Mouse (Mus musculus) adrenal gland, adult 8-10 months (tissue): ENCODE measurements around the gene Krt87. TPM values are rescaled to one million over a fixed set of nuclear protein-coding genes. Genes with fewer than 3 reads are reported as not detected.

Experiments
- DNase-seq: peaks from one replicate; pipeline ENCODE4 v3.0.0; 2022
- total RNA-seq, 4 experiments: library from RNA; stranded (reverse); gene quantifications; 2 replicates each; pipeline ENCODE4 v1.2.4; 2022

Gene Krt87
- under 1 TPM in 1 of 4 experiments, not detected in 3; 0.17 TPM for total RNA-seq

DNA sequence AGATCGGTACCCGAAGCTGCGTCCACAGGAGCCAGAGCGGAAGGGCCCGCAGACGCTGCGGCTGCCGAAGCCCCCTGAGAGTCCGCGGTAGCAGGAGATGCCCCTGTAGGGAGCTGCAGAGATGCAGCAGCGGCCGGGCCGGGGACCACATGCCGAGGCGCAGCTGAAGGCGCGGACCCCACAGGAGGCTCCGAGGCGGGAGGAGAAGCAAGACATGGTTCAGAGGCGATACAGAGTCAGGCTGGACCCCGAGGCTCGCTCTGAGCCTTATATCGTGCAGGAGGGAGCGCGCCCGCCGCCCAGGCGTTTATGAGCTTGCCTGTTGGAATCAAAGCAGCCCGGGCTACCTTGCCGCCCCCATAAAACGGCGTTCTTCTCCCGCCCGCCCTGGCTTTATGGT lies at the start of gene Krt87:
Gene Krt87 (minus strand): TSS at position 250 of the 400 bp plus-strand sequence.
- no peak for DNase-seq

DNA sequence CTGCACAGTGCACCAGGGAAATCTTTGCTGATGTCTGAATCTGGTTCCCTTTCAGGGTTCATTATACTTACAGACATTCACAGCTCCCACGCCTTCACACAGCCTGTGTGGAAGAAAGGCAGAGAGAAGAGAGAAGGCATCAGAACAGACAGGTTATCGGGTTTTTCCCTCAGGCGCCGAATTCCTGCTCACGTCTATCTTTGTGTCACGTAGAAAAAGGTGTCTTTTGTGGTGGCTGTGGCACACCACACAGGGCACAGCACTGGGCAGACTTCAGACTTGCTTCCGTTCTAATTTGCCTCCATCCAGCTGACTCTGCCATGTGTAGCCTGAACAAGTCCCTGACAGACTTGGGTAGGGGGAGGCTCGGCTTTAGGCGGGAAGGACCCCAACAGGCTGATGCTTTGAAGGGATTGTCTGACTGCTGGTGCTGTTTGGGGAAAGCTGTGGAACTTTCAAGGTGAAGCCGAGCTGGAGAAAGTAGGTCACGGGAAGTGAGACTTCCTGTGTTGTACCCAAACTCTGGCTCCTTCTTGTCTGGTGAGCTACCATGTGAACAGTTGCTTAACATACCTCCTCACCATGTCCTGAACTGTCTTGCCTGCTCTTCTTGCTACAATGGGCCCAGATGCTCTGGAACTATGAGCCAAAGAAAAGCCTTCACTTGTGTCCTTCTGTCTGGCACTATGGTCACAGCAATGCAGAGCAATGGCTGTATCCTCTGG lies 47.5 kb upstream of the Krt87 start:
- DNase-seq, result no peak

DNA sequence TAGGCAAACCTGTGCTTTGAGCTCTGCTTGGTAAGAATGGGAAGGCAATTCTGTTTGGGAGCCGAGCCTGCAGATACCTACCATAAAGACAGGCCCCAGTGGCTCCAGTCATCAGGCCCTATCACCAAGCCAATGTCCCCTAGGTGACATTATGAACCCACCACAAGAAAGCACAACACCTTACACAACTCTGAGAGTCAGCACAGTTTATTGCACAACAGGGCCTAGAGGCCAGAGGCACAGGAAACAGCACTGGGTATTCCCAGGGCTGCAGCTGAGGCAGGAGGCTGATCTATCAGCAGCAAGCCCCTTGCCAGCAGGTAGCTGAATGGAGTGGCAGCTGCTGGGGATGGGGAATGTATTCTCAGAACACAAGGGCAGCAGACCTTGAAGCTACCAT lies 46.3 kb upstream of the Krt87 start:
- DNase-seq, result no peak

DNA sequence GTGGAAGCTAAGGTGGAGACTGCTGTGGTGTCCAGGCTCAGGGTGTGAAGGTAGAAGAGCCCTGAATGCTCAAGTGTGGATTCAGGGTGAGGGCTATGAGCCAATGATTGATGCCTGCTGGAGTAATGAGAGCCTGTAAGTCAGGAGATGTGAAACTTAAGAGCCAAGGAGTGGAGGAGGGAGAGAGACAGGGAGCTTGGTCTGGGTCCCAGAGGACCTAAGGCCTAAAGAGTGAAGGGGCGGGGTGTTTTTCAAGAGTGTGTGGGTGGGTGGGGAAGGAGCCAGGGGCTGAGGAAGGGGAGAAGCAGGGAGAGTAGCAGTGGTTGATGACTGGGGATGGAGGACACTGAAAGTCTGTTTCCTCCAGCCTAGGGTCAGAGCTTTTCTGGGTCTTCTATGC lies 45.0 kb upstream of the Krt87 start:
- DNase-seq, result no peak

DNA sequence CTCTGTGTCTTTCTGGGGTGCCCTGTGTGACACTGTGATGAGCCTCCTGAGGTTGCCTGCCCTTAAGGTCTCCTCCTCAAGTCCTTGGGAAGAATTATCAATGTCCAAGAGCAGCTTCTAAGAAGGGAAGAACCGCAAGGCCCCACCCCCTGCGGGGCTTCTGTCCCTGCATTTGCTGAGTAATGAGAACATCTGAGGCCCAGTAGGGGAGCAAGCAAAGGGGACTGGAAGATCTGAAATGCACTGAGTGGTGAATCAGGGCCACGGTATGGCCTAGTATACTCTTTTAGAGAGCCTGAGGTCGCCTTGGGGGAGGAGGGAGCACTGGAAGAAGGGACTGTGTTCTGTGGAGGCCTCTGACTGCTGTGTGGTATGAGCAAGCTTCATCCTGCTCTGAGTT lies 43.5 kb upstream of the Krt87 start:
- no peak for DNase-seq

DNA sequence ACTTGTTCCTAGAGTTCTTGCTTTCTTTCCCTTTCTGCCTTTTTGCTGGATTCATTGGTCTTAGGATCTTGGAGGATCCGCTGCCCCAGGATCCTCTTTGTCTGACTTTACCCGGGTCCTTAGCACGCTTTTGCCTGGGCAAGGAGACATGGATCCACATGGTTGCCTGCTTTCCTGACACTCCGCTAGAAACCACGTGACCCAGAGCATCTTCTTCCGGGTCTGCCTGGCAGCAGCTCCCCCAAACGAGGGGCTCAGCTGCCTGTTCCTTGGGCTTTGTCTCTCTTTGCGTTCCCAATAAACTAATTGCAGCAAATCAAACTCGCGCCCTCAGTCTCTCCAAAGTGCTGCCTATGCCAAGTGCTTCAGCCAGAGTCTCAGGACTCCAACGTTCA lies 41.1 kb upstream of the Krt87 start:
- DNase-seq, result no peak

DNA sequence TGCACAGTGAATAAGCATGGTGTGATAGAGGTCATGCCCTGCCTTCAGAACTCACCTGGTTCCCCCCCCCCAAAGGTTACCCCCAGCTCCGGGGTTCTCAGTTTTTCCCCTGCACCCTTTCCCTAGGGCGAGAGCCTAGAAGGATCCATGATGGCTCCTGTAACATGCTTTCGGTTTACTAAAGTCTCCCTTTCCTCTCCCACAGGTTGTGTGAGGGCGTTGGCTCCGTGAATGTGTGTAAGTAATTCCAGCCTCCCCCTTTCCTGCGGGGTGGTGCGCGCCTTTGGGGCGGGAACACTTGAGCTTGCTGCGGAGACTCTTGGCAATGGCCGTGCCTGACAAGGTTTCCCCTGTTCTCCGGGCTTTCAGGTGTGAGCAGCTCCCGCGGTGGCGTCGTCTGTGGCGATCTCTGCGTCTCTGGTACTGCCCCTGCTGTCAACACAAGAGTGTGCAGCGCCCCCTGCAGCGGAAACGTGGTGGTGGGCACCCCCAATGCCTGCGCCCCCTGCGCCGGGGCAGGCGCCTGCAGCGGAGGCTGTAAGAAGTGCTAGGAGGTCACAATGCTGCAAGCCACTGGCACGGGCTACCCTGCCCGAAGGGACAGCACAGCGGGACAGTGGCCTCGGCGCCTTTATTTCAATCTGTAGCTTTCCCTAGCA lies 40.5 kb upstream of the Krt87 start:
- no peak for DNase-seq

DNA sequence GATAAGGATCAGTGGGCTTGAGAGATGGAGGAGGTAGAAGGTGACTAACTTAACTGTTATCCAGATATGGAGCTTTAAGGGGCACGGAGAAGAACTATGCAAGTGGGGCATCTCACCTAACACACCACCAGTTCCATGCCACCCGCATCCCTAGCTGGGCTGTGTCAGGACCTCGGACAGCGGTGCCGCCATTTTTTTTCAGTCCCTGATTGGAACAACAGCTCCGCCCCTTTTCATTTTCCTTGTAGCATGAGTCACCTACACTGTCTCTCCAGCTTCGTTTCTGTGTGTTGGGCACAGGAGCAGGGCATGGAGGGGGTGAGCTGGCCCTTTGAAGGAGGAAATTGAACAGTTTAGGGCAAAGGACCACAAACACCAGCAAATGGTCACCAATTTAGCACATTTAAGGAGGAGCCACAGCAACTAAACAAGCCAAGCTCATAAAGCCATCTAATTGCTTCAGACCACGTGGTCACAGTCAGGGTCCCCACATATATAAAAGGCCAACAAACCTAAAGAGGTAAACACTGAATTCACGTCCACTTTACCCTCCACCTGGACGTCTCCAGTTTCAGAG lies 34.4 kb upstream of the Krt87 start, which contains the start of gene Krt86:
Gene Krt86 (plus strand): TSS at position 527 of the 577 bp plus-strand sequence.
- peak; percentile 33 for DNase-seq

DNA sequence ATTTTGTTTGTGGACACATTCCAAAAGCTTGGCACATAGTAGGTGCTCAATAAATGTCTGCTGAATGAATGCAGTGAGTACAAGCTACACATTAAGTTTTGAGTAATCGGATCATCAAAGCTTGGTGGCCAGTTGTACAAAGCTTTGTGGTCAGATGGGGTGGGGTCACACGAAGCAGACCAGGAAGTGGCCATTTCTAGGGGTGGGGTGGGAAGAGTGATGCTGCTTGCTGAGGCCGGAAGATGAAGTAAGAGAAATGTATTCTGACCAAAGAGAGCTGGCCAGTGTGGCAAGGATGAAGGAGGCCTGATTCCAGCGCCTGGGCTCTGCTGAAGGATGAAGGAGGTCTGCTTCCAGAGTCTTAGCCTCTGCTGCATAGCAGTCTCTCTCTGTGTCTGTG lies 30.5 kb upstream of the Krt87 start:
- DNase-seq, result no peak

DNA sequence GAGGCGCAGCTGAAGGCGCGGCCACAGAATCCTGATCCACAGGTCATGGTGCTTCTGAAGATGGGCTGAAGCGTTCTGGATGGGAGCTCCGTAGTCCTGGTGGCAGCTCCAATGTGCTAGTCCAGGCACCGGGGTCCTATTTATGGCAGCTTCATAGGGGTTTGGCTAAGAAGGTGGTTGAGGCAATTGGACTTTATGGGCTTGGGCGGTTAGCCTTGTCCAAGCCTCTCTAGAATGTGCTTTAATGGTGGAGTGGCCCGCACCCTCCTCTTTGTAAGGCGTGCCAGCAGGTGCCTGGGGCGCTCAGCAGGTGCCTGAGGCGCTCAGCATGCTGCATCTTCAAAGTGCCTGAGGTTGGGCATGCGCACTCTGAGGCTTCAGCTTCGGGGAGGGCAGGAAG lies 25.0 kb upstream of the Krt87 start, which contains the start of gene Krt81:
Gene Krt81 (minus strand): TSS at position 101 of the 400 bp plus-strand sequence.
- no peak for DNase-seq

DNA sequence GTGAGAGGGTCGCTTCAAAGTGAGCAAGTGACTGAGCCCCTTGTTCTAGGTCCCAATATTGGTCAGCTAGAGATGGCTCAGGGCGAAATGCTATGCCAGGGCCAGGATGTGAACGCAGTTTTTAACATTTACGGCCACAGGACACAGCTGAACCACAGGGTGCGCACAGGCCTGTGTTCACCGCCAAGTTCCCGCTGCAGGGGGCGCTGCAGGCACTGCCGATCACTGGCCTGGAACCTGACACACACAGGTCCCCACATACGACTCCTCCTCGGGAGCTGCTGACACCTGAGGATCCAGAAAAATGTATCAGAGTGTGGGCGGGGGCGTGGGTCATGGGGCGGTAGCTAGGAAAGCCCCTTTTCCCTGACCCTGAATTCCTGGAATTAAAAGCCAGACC lies 20.7 kb upstream of the Krt87 start:
- DNase-seq, result no peak

DNA sequence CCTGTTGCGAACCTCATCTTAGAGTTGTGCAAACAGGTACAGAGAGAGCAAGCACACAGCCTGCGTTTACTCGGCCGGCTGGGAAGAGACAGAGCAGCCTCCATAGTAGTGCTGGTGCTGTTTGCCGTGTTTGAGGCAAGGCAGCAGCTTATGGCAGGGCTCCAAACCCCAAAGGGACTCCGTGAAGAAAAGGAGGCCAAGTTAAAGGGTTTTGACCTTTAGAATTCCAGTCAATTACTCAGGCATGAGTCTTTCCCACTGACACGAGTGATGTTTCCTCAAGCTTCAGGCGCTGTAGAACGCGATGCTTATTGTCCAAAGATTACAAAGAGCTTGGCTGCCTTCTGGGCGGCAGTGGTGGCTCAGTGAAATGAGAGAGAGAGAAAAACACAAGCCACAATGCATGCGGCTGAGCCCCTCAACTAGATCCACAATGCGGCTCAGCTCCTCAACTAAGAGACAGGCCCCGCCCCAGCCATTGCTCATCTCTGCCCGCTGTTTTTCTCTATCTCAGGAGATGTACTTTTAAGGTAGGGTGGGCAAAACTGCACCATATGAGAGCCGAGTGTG lies 19.8 kb upstream of the Krt87 start:
- DNase-seq, result no peak

DNA sequence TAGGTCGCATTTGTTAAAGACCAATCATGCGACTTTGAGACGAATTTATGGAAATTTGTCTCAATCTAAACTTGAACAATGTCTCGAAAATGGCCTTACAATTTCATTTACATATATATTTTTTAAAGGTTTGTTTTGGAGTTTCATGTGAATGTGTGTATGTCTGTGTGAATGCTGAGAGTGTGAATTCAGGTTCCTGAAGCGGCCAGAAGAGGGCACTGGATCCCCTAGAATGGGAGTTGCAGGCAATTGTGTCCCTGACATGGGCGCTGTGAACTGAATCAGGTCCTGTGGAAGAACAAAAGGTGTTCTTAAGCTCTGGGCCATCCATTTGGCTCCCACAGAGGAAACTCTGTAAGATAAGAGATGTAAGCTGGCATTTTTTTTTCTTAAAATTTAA lies 17.3 kb upstream of the Krt87 start:
- DNase-seq, result no peak

DNA sequence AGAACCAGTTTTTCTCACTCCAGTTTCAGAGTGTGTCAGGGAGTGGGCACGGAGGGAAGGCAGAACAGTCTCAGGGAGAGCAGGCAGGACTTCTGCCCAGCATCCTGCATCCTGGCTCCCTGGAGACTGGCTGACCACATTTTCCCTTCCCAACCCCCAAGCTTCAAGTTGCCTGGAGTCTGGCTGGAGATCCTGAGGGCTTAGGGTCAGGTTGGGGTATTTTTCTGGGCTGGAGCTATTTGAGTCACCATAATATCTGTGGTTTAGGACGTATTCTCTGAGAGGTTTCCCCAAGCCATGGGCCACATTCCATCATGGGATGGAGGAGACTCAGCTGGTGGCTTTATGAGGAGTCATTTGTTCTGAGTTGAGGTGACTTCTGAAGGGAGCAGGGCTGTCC lies 16.7 kb upstream of the Krt87 start:
- DNase-seq, result no peak

DNA sequence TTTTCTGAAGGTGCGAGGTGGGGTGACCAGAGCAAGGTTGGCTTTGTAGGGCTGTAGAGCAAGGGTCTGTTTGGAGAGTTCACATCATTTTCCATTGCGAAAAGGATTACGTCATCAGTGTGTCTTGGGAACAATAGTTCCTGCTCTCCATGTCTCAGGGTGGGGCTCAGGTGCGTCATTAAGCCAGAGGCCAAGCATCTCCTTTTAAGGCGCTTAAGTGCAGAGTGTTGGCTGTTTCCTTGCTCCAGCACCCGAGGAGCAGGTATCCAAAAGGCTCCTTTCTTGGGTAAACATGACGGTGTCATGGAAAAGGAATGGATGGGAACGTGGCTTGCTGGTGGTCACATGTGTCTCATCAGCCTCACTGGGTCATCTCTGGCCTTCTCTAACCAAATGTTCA lies 16.2 kb upstream of the Krt87 start:
- no peak for DNase-seq

DNA sequence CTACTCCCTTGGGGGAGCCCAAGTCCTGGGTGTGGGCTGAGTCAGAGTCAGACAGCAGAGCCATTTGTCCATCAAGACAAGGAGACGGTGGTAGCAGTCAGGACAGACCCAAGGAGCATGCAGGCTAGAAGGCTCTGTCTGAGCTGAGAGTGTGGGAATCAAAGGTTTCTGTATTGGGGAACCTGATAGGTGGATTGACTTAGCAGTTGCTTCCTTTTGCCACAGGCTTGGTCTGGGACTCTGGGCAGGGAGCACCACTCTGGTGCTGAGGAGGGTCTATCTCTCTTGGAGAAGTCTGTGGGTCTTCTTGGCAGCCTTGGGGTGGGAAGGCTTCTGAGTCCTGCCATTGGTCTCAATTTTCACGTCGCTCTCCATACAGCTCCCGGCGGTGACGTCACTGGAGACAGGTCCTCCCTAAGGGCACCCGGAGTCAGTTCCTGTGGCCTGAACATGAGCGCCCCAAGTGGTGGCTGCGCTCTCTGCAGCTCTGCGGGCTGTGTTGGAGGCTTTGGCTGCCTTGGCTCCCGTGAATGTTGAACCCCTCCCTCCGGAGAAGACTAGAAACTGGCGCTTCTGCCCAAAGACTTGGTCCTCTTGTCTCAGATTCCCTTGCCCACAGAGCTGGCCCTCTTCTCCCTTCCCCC lies 14.6 kb upstream of the Krt87 start:
- DNase-seq, result peak; percentile 60

DNA sequence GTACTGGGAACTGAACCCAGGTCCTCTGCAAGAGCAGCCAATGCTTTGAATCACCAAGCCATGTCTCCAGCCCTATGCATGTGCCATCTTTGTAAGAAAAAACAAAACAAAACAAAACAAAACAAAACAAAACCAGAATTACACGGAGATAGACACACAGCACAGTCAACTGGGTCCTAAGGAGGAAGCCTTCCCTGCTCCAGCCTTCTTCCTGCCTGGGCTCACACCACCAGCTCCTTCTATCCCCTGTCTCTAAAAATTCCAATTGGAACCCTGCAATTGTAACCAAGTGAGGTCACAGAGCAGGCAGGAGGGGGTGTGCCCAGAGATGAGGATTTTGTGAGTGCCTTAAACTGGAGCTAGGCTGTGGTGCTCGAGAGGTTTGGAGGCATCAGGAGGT lies 8.8 kb upstream of the Krt87 start, which contains the start of gene Krt88:
Gene Krt88 (plus strand): TSS at position 301 of the 400 bp plus-strand sequence.
- no peak for DNase-seq

DNA sequence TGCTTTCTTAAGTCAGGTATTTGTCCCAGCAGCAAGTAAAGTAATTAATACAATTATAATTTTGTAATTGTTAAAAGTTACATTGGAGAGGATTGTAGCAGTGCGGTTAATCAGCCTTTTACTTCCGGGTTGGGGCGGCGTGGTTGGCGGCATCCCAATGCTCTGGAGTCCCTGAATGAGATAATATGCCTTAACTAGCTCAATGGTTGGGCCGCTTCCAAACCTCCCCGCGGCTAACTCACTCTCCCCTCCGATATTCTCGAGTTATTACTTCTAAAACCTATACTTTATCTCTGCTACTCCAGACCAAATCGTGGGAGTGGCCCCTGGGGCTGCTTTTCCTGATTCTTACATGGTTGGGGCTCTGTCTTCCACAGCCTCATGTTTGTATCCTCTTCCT lies 8.0 kb upstream of the Krt87 start:
- DNase-seq, result no peak

DNA sequence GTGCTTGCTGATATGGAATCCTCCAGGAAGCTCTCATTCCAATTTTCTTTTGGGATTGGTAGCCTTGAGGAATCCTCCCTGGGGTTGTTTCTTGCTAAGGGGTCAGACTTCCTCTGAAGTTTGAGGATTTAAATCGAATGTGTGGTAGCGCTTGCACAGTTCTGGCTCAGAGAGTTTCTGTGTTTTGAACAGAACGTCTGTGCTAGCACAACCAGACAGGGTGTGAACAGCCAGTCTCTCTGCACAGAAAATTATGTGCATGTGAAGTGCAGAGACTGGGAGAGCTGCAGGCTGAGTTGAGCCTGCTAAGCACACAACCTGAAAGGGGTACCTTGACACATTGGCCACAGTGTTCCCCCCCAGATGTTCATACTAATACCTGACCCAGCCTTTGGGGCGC lies 2.2 kb upstream of the Krt87 start:
- DNase-seq, result no peak

DNA sequence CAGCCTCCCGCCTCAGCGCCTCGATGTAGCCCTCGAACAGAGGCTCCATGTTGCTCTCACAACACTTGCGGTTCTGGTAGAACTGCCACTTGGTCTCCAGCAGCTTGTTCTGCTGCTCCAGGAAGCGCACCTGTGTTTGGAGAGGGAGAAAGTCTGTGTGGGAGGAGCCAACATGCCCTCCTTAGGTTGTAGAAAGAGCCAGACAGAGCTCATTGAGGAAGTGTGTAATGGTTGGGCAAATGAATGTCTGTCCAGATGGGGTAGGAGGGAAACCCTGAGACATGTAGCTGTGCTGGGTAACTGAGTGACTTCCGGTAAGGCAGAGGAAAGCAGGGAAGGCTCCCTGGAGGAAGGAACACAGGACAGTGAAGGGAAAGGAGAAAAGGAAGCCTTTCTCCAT lies 2.0 kb downstream of the Krt87 start:
- DNase-seq, result no peak

DNA sequence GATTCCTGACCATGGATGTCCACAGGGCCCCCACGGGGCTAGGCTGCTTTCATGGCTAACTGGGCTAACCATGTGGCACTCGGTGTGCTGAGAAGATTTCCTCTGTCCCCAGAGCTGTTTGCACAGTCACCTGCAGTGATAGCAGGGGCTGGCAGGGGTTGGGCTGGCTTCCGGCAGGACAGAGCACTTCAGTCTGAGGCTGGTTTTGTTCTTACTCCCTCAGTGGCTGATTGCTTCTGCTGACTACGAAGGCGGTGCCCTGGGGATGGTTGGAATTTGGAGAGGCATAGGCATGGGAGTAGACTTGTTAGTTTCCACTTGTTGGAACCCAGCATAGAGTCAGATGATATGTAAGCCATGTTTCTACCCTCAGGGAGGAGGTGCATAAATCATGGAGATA lies 13.7 kb downstream of the Krt87 start:
- DNase-seq, result no peak

DNA sequence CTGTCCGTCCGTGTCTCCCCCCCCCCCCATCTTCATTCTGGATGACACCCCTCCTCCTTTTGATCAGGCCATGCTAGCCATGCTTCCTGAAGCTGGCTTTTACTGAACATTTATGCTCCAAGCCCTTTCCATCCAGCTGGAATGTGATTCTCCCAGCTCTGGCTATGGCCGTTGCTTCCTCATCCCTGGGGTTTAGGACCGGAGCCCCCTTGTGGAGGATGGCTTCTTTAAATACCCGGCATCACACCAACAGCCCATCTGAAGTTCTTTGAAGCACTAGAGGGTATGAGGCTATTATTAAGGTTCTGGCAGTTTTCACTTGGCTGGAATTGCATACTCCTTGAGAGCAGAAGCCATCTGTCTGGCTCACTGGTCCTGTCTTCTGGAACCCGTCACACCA lies 17.7 kb downstream of the Krt87 start:
- DNase-seq, result no peak

DNA sequence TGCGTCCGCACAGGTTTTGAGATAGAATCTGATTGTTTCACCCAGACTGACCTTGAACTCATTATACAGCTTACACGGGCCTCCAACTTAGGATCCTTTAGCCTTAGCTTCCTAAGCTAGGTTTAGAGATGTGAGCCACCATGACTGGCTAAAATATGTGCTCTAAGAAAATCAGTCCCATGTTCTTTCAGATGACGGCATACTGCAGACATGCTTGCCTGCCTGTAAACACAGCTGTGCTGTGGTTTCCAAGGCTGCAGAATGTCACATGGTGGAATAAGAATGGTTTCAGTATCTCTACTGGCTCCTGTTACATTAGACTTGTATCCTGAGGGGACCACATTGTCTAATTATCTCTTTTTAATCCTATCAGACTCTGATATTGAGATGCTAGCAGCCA lies 19.7 kb downstream of the Krt87 start:
- no peak for DNase-seq
